Mouse (Mus musculus): Measurements from ENCODE around the gene Rgs3. TPM values are rescaled to one million over a fixed set of nuclear protein-coding genes. Genes with fewer than 3 reads are reported as not detected.
"Not testable (repeated sequence)": the region's sequence is repeated elsewhere in the genome, so short reads cannot be mapped to it uniquely, and the experiment has no call there.

The Rgs3 gene
- polyA plus RNA-seq, 1 experiment from 2014 or later = 43.3 TPM

GRCm38 (mm10) chr4:62583265-62584092 is 23.8 kb downstream of the Rgs3 start:
- no peaks in the 10 kb centered on the region for H3K36me3 ChIP-seq
- H3K27me3 ChIP-seq = peaks cover 45% of the 10 kb centered on the region
- peaks cover 25% of the 10 kb centered on the region for H3K4me1 ChIP-seq (replicated peaks)
- 2% methylated on average over 42 of the region's 42 CpGs for WGBS
- H3K27ac ChIP-seq = no peak overlapping the region
- ATAC-seq (ENCODE audit: insufficient number of reproducible peaks, insufficient read depth, low FRiP score, low TSS enrichment, low read depth) = peak; percentile 63; the same call in 1 of the 2 replicates
- peak overlapping the region; percentile 47; the same call in 1 of the 2 replicates for H3K9ac ChIP-seq (replicated peaks)
- H3K4me3 ChIP-seq (replicated peaks) = peak overlapping the region; percentile 47
- peak overlapping the region; percentile 84 for H3K4me2 ChIP-seq
- no peaks in the 10 kb centered on the region for H3K9me3 ChIP-seq

DNA sequence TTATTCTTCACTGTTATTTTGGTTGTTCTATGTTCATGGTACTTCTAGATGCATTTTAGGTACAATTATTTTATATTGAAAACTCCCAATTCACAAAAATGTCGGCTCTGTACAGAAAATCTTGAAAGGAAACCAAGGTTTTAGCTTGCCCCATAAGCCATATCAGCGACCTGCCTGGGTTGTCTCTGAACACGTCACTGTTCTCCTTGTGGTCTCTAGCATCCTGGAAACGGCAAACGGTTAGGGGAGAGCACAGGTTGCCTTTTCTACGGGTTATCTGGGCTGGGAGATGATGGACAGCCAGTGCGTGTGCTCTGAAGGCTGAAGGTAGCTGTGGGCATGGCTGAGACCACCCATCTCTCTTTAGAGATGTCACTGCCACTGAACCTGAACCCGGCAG is 27.4 kb downstream of the Rgs3 start:
- Histone ChIP-seq H3K36me3 (no peaks in the 10 kb centered on the region), H3K9ac (replicated peaks) (no peak overlapping the region), H3K4me3 (replicated peaks) (no peak overlapping the region), H3K4me1 (replicated peaks) (peaks cover 30% of the 10 kb centered on the region), H3K27ac (no peak overlapping the region), H3K4me2 (no peak overlapping the region), H3K27me3 (peaks cover 38% of the 10 kb centered on the region), H3K9me3 (no peaks in the 10 kb centered on the region)
- ATAC-seq (ENCODE audit: insufficient number of reproducible peaks, insufficient read depth, low FRiP score, low TSS enrichment, low read depth) = no peak
- 87% methylated on average over 8 of the region's 8 CpGs for WGBS

DNA sequence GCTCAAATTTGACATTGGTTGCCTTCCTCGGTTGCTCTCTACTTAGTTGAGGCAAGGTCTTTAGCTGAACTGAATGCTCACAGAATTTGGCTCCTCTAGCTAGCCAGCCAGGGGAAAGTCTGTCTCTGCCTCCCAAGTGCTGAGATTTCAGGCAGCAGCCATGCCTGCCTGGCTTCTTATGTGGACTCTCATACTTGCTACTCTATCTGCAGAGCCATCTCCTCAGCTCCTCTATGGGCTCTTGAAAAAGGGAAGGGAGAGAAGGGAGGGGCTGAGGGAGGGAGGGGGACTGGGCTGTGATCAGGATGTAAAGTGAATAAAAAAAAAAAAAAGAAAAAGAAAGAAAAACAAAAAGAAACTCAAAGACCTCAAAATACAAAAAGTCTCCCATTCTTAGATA is 31.2 kb downstream of the Rgs3 start:
- Histone ChIP-seq H3K36me3 (no peaks in the 10 kb centered on the region), H3K27ac (no peak overlapping the region), H3K4me3 (replicated peaks) (no peak overlapping the region), H3K9me3 (no peaks in the 10 kb centered on the region), H3K4me2 (no peak overlapping the region), H3K27me3 (0 out of 2 replicates have a peak, but pooled peaks cover under 1% of the 10 kb centered on the region), H3K4me1 (replicated peaks) (peaks cover 6% of the 10 kb centered on the region; the same call in 1 of the 2 replicates), H3K9ac (replicated peaks) (no peak overlapping the region)
- ATAC-seq (ENCODE audit: insufficient number of reproducible peaks, insufficient read depth, low FRiP score, low TSS enrichment, low read depth) = no peak
- WGBS = 75% methylated on average over 1 of the region's 1 CpGs

DNA sequence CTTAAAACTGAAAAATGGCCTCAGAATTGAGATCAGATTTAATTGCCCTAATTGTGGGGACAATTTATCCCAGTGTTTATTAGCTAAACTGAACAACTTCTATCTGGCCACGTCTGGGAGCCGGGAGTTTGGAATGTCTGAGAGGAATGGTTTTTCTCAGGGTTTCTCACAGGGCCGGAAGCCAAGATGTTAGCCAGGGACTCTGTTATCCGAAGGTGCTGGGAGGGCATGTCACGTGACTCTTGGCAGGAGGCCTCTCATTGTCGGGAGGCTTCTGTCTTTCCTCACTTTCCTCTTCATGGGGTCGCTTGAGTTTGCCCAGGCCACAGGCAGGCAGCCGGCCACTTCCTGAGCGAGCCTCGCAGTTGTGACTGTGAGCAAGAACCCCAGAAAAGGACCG is 31.7 kb downstream of the Rgs3 start:
- peaks cover 6% of the 10 kb centered on the region; the same call in 1 of the 2 replicates for H3K4me1 ChIP-seq (replicated peaks)
- no peak overlapping the region; the same call in 1 of the 2 replicates for H3K27ac ChIP-seq
- H3K36me3 ChIP-seq = no peaks in the 10 kb centered on the region
- ATAC-seq (ENCODE audit: insufficient number of reproducible peaks, insufficient read depth, low FRiP score, low TSS enrichment, low read depth) = no peak
- H3K4me3 ChIP-seq (replicated peaks) = no peak overlapping the region
- no peak overlapping the region for H3K4me2 ChIP-seq
- no peaks in the 10 kb centered on the region; the same call in 1 of the 2 replicates for H3K27me3 ChIP-seq
- WGBS = 9% methylated on average over 11 of the region's 11 CpGs
- H3K9ac ChIP-seq (replicated peaks) = no peak overlapping the region
- no peaks in the 10 kb centered on the region for H3K9me3 ChIP-seq

GRCm38 (mm10) chr4:62593546-62594240 is 34.0 kb downstream of the Rgs3 start:
- not testable (repeated sequence) for ATAC-seq (ENCODE audit: insufficient number of reproducible peaks, insufficient read depth, low FRiP score, low TSS enrichment, low read depth); H3K36me3 ChIP-seq; H3K9me3 ChIP-seq; H3K4me1 ChIP-seq (replicated peaks); H3K27me3 ChIP-seq; H3K4me2 ChIP-seq; H3K4me3 ChIP-seq (replicated peaks); H3K27ac ChIP-seq; H3K9ac ChIP-seq (replicated peaks)
- WGBS = 90% methylated on average over 24 of the region's 24 CpGs

DNA sequence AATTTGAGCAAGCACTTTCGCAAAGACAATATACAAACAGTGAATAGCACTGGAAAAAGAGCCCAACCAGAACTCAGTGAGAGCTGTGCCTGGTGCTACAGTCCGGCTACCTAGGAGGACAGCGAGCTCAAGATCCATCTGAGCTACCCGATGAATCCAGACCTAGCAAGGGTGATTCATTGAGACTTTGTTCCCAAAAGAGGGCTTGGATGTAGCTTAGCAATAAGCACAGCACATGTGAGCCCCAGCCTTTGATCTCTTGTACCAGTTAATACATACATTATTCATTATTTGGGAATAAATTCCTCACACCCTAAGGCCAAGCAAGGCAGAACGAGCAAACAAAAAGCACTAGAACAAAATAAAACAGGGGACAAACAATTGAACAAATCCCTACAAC is 34.8 kb downstream of the Rgs3 start:
- no peaks in the 10 kb centered on the region for H3K9me3 ChIP-seq
- ATAC-seq (ENCODE audit: insufficient number of reproducible peaks, insufficient read depth, low FRiP score, low TSS enrichment, low read depth) = no peak
- H3K27ac ChIP-seq = no peak overlapping the region
- no peak overlapping the region for H3K4me2 ChIP-seq
- H3K9ac ChIP-seq (replicated peaks) = no peak overlapping the region
- peaks cover 6% of the 10 kb centered on the region; the same call in 1 of the 2 replicates for H3K4me1 ChIP-seq (replicated peaks)
- no peak overlapping the region for H3K4me3 ChIP-seq (replicated peaks)
- no peaks in the 10 kb centered on the region; the same call in 1 of the 2 replicates for H3K27me3 ChIP-seq
- H3K36me3 ChIP-seq = no peaks in the 10 kb centered on the region
- 81% methylated on average over 5 of the region's 5 CpGs for WGBS

DNA sequence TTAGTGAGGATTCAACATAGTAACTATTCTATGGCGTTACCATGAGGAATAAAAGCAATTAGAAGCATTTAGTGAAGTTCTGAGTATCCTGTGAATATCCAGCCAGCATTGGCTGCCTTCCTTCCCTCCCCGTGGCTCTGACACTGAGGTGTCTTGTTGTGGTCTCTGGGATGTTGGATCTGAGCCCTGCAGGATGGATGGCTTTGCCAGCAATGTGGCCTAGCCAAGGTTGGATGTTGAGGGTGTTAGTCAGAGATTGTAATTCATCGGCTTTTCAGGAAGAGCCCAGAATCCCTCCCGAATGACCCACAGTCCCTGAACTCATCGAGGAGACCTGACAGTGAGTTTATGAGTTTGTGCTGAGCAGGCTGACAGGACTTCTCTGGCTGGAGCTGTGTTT is 36.4 kb downstream of the Rgs3 start:
- Histone ChIP-seq H3K9ac (replicated peaks) (no peak overlapping the region), H3K4me3 (replicated peaks) (no peak overlapping the region), H3K27me3 (no peaks in the 10 kb centered on the region; the same call in 1 of the 2 replicates), H3K36me3 (no peaks in the 10 kb centered on the region), H3K27ac (no peak overlapping the region), H3K4me2 (no peak overlapping the region), H3K9me3 (no peaks in the 10 kb centered on the region), H3K4me1 (replicated peaks) (peaks cover 6% of the 10 kb centered on the region; the same call in 1 of the 2 replicates)
- WGBS = 66% methylated on average over 5 of the region's 5 CpGs
- ATAC-seq (ENCODE audit: insufficient number of reproducible peaks, insufficient read depth, low FRiP score, low TSS enrichment, low read depth) = no peak

- H3K4me1 ChIP-seq (replicated peaks) = 0 out of 2 replicates have a peak, but pooled peaks cover 3% of the 10 kb centered on the region
- H3K27me3 ChIP-seq = no peaks in the 10 kb centered on the region; the same call in 1 of the 2 replicates
- no peaks in the 10 kb centered on the region for H3K9me3 ChIP-seq
- H3K4me2 ChIP-seq = no peak overlapping the region
- no peak for ATAC-seq (ENCODE audit: insufficient number of reproducible peaks, insufficient read depth, low FRiP score, low TSS enrichment, low read depth)
- H3K36me3 ChIP-seq = no peaks in the 10 kb centered on the region
- no peak overlapping the region for H3K27ac ChIP-seq
- 76% methylated on average over 1 of the region's 1 CpGs for WGBS
- no peak overlapping the region for H3K9ac ChIP-seq (replicated peaks)
- no peak overlapping the region for H3K4me3 ChIP-seq (replicated peaks)
Observed at GRCm38 (mm10) chr4:62600549-62600948, 40.9 kb downstream of the Rgs3 start.

DNA sequence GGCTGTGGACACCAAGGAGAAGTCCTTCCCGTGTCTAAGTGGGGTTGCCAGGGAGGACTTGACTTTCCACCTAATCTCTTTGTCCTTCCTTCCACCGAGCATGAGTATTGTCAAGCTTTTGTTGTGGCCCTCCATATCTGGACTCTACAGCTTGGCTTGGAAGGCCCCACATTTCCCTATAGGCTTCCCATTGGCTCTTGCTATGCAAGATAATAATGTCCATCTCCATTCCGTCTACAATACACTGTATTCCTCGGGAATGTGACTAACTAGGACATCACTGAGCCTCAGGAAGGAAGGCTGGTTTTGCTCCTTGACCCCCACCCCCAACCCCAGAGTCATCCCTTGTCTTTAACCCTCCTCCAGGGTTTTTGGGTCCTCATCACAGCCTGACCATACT is 44.0 kb downstream of the Rgs3 start:
- H3K27me3 ChIP-seq = no peaks in the 10 kb centered on the region
- H3K9ac ChIP-seq (replicated peaks) = no peak overlapping the region
- H3K4me3 ChIP-seq (replicated peaks) = no peak overlapping the region
- no peaks in the 10 kb centered on the region for H3K9me3 ChIP-seq
- H3K27ac ChIP-seq = no peak overlapping the region
- WGBS = 89% methylated on average over 4 of the region's 4 CpGs
- ATAC-seq (ENCODE audit: insufficient number of reproducible peaks, insufficient read depth, low FRiP score, low TSS enrichment, low read depth) = no peak
- no peak overlapping the region for H3K4me2 ChIP-seq
- H3K4me1 ChIP-seq (replicated peaks) = peaks cover 25% of the 10 kb centered on the region
- no peaks in the 10 kb centered on the region for H3K36me3 ChIP-seq

DNA sequence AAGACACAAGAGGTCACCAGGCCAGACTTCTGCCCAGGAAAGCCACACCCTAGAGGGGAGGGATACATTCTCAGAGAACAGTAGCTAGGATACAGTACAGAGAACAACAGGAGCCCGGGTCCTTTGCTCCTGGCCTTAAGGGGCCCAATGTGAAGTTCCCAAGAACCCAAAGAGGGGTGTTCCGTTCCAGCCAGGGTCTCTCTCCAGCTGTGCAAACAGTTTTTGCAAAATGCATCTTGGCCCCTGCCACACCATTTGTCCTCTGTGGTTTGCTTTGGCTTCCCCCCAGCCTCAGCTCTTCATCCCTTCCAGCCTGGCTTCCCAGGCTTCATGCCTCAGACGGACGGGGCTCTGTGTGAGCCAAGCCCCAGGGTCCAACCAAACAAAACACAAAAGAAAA is 44.4 kb downstream of the Rgs3 start:
- 74% methylated on average over 4 of the region's 4 CpGs for WGBS
- no peak for ATAC-seq (ENCODE audit: insufficient number of reproducible peaks, insufficient read depth, low FRiP score, low TSS enrichment, low read depth)
- H3K9ac ChIP-seq (replicated peaks) = no peak overlapping the region
- H3K27ac ChIP-seq = no peak overlapping the region
- H3K36me3 ChIP-seq = no peaks in the 10 kb centered on the region
- peaks cover 30% of the 10 kb centered on the region for H3K4me1 ChIP-seq (replicated peaks)
- no peak overlapping the region for H3K4me2 ChIP-seq
- H3K9me3 ChIP-seq = no peaks in the 10 kb centered on the region
- no peaks in the 10 kb centered on the region for H3K27me3 ChIP-seq
- no peak overlapping the region for H3K4me3 ChIP-seq (replicated peaks)

- H3K27ac ChIP-seq = no peak overlapping the region
- no peak for ATAC-seq (ENCODE audit: insufficient number of reproducible peaks, insufficient read depth, low FRiP score, low TSS enrichment, low read depth)
Observed at GRCm38 (mm10) chr4:62605856-62606541, 46.4 kb downstream of the Rgs3 start.

More at GRCm38 (mm10) chr4:62605856-62606541, 46.4 kb downstream of the Rgs3 start:
- peaks cover 38% of the 10 kb centered on the region for H3K4me1 ChIP-seq (replicated peaks)
- H3K27me3 ChIP-seq = no peaks in the 10 kb centered on the region
- no peak overlapping the region for H3K4me2 ChIP-seq
- H3K9me3 ChIP-seq = no peaks in the 10 kb centered on the region
- no peak overlapping the region for H3K9ac ChIP-seq (replicated peaks)
- H3K4me3 ChIP-seq (replicated peaks) = no peak overlapping the region
- 84% methylated on average over 9 of the region's 9 CpGs for WGBS
- no peaks in the 10 kb centered on the region for H3K36me3 ChIP-seq
